Mouse (Mus musculus) bone marrow macrophage, adult 2 months (primary cell): ENCODE data around the gene Plvap.

Source experiments
- CTCF ChIP-seq: IDR thresholded peaks from 2 replicates; pipeline ENCODE4 v1.5.1; 2012; ENCODE audit warnings: low read depth, mild to moderate bottlenecking, low read length, moderate library complexity
- POLR2A ChIP-seq: IDR thresholded peaks from 2 replicates; pipeline ENCODE4 v1.6.1; 2012; ENCODE audit warnings: mild to moderate bottlenecking, low read depth, low read length, borderline replicate concordance

GRCm38 (mm10) chr8:71497881-71498501, 13.6 kb downstream of the Plvap start:
- TF ChIP-seq CTCF: no peak
- no peak for TF ChIP-seq POLR2A
